Mouse (Mus musculus) cerebellum, adult 2 months (tissue): ENCODE data around the gene Cfap54.

Experiments
- CTCF ChIP-seq: fragments of 200-500 bp; IDR thresholded peaks from 2 replicates; pipeline ENCODE4 v1.5.1; 2011; ENCODE audit warnings: low read depth, mild to moderate bottlenecking, control low read depth, low read length, moderate library complexity, borderline replicate concordance; ENCODE audit not compliant: insufficient read depth
- POLR2A ChIP-seq: fragments of 200-500 bp; IDR thresholded peaks from 2 replicates; pipeline ENCODE4 v1.6.1; 2011; ENCODE audit warnings: low read length, control low read depth, borderline replicate concordance; ENCODE audit not compliant: insufficient read depth

GRCm38 (mm10) chr10:93083963-93084340, 2.5 kb upstream of the Cfap54 start:
- no peak for TF ChIP-seq CTCF
- no peak for TF ChIP-seq POLR2A
